Mouse (Mus musculus): ENCODE measurements around the gene Tulp3. TPM values are rescaled to one million over a fixed set of nuclear protein-coding genes. Genes with fewer than 3 reads are reported as not detected.
"Not testable (repeated sequence)": the region's sequence is repeated elsewhere in the genome, so short reads cannot be mapped to it uniquely, and the experiment has no call there.

The Tulp3 gene
- polyA plus RNA-seq, 1 experiment from 2014 or later, result 4.4 TPM

- WGBS (ENCODE audit: missing documents), result 97% methylated on average over 7 of the region's 7 CpGs
Measured at GRCm38 (mm10) chr6:128337467-128337866, 18.2 kb downstream of the Tulp3 start.

GRCm38 (mm10) chr6:128334397-128335124, 21.1 kb downstream of the Tulp3 start:
- H3K4me3 ChIP-seq (ENCODE audit: inconsistent target), result no peak overlapping the region
- no peaks in the 10 kb centered on the region for H3K36me3 ChIP-seq (ENCODE audit: inconsistent target)
- H3K27ac ChIP-seq, result no peak overlapping the region
- H3K79me2 ChIP-seq (ENCODE audit: inconsistent target), result no peaks in the 10 kb centered on the region
- 24% methylated on average over 12 of the region's 12 CpGs for WGBS (ENCODE audit: missing documents)

More at GRCm38 (mm10) chr6:128337467-128337866, 18.2 kb downstream of the Tulp3 start:
- no peaks in the 10 kb centered on the region for H3K79me2 ChIP-seq (ENCODE audit: inconsistent target)
- no peaks in the 10 kb centered on the region for H3K36me3 ChIP-seq (ENCODE audit: inconsistent target)
- no peak overlapping the region for H3K27ac ChIP-seq
- no peak overlapping the region for H3K4me3 ChIP-seq (ENCODE audit: inconsistent target)

DNA sequence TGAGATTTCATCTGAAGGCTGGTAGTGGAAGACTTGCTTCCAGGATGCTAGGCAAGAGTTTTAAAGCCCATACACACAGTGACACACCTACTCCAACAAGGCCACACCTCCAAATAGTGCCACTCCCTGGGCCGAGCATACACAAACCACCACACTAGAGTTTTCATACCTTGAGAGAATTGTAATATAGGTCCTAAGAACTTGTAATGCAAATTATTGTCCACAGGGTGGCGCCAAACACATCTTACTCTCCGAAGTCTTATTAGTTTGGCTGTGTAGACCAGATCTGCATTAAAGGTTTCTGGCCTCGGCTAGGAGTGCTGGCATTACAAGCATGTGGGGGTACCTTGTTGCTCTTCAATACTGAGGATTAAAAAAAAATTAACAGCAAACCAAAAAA, 37.3 kb downstream of the Tulp3 start:
- Histone ChIP-seq H3K79me2 (ENCODE audit: inconsistent target) (no peaks in the 10 kb centered on the region), H3K4me3 (ENCODE audit: inconsistent target) (no peak overlapping the region), H3K36me3 (ENCODE audit: inconsistent target) (no peaks in the 10 kb centered on the region), H3K27ac (no peak overlapping the region)
- WGBS (ENCODE audit: missing documents), result 8% methylated on average over 4 of the region's 4 CpGs

DNA sequence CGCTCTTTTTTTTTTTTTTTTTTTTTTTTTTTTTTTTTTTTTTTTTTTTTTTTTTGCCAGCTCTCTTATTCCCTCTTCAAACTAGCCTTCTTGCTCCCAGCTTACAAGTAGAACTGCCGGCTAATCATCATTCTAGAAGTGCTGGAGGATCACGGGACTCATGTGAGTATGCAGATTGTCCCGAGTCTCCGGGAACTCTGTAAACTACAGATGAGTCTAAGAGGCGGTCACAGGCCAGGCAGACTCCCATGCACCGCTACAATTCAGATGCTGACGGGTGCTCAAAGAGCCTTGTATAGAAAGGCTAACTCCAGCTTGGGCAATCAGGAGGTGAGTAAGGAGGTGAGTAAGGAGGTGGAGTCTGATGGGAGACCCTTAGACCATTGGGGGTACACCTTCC, 40.1 kb downstream of the Tulp3 start:
- Histone ChIP-seq H3K4me3 (ENCODE audit: inconsistent target) (no peak overlapping the region), H3K36me3 (ENCODE audit: inconsistent target) (no peaks in the 10 kb centered on the region), H3K27ac (no peak overlapping the region), H3K79me2 (ENCODE audit: inconsistent target) (no peaks in the 10 kb centered on the region)
- 84% methylated on average over 7 of the region's 8 CpGs for WGBS (ENCODE audit: missing documents)

- 90% methylated on average over 6 of the region's 6 CpGs for WGBS (ENCODE audit: missing documents)
- Histone ChIP-seq H3K4me3 (ENCODE audit: inconsistent target) (no peak overlapping the region), H3K27ac (no peak overlapping the region), H3K36me3 (ENCODE audit: inconsistent target) (no peaks in the 10 kb centered on the region), H3K79me2 (ENCODE audit: inconsistent target) (no peaks in the 10 kb centered on the region)
Measured at GRCm38 (mm10) chr6:128314796-128315195, 40.9 kb downstream of the Tulp3 start.

DNA sequence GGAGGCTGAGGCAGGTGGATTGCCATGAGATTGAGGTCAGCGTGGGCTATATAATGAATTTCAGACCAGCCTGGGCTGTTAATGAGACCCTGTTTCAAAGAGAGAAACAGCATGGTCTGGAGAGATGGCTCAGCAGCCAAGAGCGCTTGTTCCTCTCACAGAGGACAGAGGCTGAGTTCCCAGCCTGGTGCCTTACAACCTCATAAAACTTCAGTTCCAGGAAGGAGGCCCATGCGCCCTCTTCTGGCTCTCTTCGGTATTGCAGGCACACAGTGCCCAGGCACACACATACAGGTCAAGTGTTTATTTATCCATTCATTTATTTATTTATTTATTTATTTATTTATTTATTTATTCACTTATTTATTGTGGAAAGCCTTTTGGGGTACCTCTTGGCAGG, 47.3 kb downstream of the Tulp3 start:
- Histone ChIP-seq H3K36me3 (ENCODE audit: inconsistent target) (no peaks in the 10 kb centered on the region), H3K27ac (no peak overlapping the region), H3K4me3 (ENCODE audit: inconsistent target) (no peak overlapping the region), H3K79me2 (ENCODE audit: inconsistent target) (no peaks in the 10 kb centered on the region)
- 37% methylated on average over 4 of the region's 4 CpGs for WGBS (ENCODE audit: missing documents)

DNA sequence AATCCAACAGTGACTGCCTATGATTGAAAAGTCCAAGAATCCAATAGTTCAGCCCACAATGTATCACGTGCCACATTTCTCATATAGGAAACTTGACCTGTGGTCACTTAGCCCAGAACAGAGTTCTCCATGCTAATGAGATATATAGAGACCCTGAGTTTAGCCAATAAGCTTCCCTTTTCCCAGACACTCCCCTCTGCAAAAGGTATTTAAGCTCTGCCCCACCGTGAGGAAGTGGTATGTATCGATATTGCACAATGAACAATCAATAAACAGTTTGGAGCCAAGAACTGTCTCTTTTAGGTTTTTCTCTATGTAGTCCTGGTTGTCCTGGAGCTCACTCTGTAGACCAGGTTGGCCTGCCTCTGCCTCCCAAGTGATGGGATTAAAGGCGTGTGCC, 50.9 kb downstream of the Tulp3 start:
- H3K4me3 ChIP-seq (ENCODE audit: inconsistent target), result no peak overlapping the region
- no peak overlapping the region for H3K27ac ChIP-seq
- H3K36me3 ChIP-seq (ENCODE audit: inconsistent target), result no peaks in the 10 kb centered on the region
- no peaks in the 10 kb centered on the region for H3K79me2 ChIP-seq (ENCODE audit: inconsistent target)
- 84% methylated on average over 4 of the region's 4 CpGs for WGBS (ENCODE audit: missing documents)

DNA sequence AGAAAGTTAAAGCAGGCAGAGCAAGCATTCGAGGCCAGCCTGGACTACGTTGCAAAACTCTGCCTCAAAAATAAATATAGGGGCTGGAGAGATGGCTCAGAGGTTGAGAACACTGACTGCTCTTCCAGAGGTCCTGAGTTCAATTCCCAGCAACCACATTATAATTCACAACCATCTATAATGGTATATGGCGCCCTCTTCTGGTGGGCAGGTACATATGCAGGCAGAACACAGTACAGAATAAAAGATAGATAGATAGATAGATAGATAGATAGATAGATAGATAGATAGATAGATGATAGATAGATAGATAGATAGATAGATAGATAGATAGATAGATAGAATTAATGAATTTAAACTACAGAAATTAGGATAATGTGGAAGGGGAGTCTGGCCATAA, 53.0 kb downstream of the Tulp3 start:
- 97% methylated on average over 2 of the region's 3 CpGs for WGBS (ENCODE audit: missing documents)
- H3K4me3 ChIP-seq (ENCODE audit: inconsistent target); H3K36me3 ChIP-seq (ENCODE audit: inconsistent target); H3K79me2 ChIP-seq (ENCODE audit: inconsistent target); H3K27ac ChIP-seq: not testable (repeated sequence)

GRCm38 (mm10) chr6:128301891-128302290, 53.8 kb downstream of the Tulp3 start:
- Histone ChIP-seq H3K27ac (no peak overlapping the region), H3K4me3 (ENCODE audit: inconsistent target) (no peak overlapping the region), H3K36me3 (ENCODE audit: inconsistent target) (no peaks in the 10 kb centered on the region), H3K79me2 (ENCODE audit: inconsistent target) (no peaks in the 10 kb centered on the region)
- 75% methylated on average over 2 of the region's 3 CpGs for whole genome bisulfite sequencing (ENCODE audit: missing documents)

DNA sequence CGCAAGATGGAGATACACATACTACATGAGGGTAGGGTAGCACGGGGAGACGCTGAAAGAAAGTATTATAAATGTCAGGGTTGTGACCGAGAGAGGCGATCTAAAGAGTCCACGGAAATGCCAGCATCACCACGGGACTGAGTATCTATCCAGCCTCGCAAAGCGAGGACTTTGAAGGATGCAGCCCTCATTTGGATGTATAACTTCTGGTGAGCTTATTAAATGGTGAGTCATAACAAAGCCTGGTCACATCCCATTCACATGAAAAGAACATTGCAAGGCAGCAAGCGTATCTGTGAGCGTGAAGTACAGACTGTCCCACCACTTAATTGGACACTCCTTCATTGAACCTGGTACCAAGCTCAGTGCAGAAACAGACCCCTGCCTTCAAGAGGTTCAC, 54.2 kb downstream of the Tulp3 start:
- Histone ChIP-seq H3K4me3 (ENCODE audit: inconsistent target) (no peak overlapping the region), H3K27ac (no peak overlapping the region), H3K36me3 (ENCODE audit: inconsistent target) (no peaks in the 10 kb centered on the region), H3K79me2 (ENCODE audit: inconsistent target) (no peaks in the 10 kb centered on the region)
- 60% methylated on average over 11 of the region's 11 CpGs for WGBS (ENCODE audit: missing documents)

- no peak within 1 kb of the TSS; the same call in 1 of the 2 replicates for H3K4me3 ChIP-seq (ENCODE audit: inconsistent target)
- H3K79me2 ChIP-seq (ENCODE audit: inconsistent target), result no peaks in the 10 kb centered on the region
- H3K27ac ChIP-seq, result no peak within 1 kb of the TSS
- 1% methylated on average over 80 of the region's 81 CpGs for WGBS (ENCODE audit: missing documents)
- H3K36me3 ChIP-seq (ENCODE audit: inconsistent target), result no peaks in the 10 kb centered on the region
Measured at GRCm38 (mm10) chr6:128300134-128301001, 55.3 kb downstream of the Tulp3 start, which contains the start of gene Tead4. TSS of gene Tead4 (minus strand) at chr6:128300823.

DNA sequence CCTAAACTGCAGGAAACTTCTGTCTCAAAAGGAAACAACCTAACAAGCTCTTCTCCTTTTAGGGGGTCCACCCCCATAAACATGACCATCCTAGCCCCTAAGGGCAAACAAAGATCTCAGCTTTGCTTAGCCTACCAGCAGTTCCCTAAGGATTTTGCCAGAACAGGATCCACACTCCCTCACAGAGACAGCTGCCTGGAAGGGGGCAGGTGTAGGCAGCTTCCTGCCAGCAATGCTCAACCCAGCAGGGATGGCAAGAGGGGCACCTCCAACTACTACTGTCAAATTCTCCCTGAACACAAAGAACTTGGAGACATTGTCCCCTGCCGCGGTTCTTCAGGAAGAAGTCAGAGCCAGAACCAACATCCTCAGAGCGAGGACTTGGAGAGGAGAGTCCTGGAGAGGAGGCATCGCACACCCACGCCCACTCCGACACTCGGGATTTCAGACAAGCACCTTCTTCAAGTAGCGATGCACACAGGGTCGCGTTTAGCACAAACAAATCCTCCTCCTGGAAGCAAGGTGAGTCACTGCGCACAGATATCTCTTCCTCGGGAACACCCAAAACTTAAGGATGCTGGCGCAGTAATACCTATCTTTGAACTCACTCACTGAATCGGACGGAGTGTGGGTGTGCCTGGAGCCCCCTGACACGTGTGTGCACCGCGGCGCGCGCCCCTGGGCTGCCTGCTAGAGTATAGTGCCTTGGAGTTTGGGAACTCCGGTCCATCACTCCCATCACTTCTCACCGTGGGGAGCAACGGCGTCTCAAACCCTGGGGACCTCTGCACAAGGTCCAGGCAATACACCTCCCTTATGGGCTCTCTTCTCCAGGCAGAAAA, 56.1 kb downstream of the Tulp3 start:
- no peaks in the 10 kb centered on the region for H3K79me2 ChIP-seq (ENCODE audit: inconsistent target)
- H3K27ac ChIP-seq, result no peak overlapping the region
- no peak overlapping the region for H3K4me3 ChIP-seq (ENCODE audit: inconsistent target)
- WGBS (ENCODE audit: missing documents), result 2% methylated on average over 21 of the region's 25 CpGs
- H3K36me3 ChIP-seq (ENCODE audit: inconsistent target), result no peaks in the 10 kb centered on the region

DNA sequence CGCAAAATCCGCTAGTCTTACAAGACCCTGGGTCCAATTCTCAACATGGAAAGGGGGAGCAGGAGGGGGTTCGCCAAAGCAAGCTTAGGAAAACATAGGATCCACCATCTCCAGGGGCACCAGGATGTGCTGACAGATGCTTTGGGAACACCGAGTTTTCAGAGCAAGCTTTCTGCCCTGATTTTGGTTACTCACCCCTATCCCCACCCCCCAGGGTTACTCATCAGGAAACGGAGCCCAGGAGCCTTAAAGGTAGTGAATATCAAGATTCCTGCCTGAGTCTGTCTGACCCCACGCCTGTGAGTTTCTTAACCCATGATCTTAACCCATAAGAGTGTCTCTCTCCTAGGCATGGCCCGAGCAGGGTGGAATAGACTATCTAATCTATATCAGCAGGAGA, 57.4 kb downstream of the Tulp3 start:
- Histone ChIP-seq H3K27ac (no peak overlapping the region), H3K36me3 (ENCODE audit: inconsistent target) (no peaks in the 10 kb centered on the region), H3K79me2 (ENCODE audit: inconsistent target) (no peaks in the 10 kb centered on the region), H3K4me3 (ENCODE audit: inconsistent target) (no peak overlapping the region)
- 68% methylated on average over 7 of the region's 7 CpGs for WGBS (ENCODE audit: missing documents)

- H3K4me3 ChIP-seq (ENCODE audit: inconsistent target), result no peak overlapping the region
- WGBS (ENCODE audit: missing documents), result 73% methylated on average over 10 of the region's 11 CpGs
- no peaks in the 10 kb centered on the region for H3K36me3 ChIP-seq (ENCODE audit: inconsistent target)
- no peak overlapping the region for H3K27ac ChIP-seq
- no peaks in the 10 kb centered on the region for H3K79me2 ChIP-seq (ENCODE audit: inconsistent target)
Measured at GRCm38 (mm10) chr6:128296750-128297393, 58.8 kb downstream of the Tulp3 start.

Data from macrophage (primary cell).